Mouse (Mus musculus): Measurements from ENCODE around the gene Suco.

Gene Suco

GRCm38 (mm10) chr1:161782725-161783124 is 93.8 kb downstream of the Suco start:
- no peak for DNase-seq

GRCm38 (mm10) chr1:161781594-161781993 is 94.9 kb downstream of the Suco start:
- DNase-seq, result no peak

- DNase-seq, result no peak
Observed at GRCm38 (mm10) chr1:161779057-161779456, 97.4 kb downstream of the Suco start.

- no peak for DNase-seq
Observed at GRCm38 (mm10) chr1:161775151-161775550, 101.3 kb downstream of the Suco start.

GRCm38 (mm10) chr1:161771293-161771692 is 105.2 kb downstream of the Suco start:
- DNase-seq, result no peak

- DNase-seq, result no peak
Observed at GRCm38 (mm10) chr1:161769329-161769728, 107.2 kb downstream of the Suco start.

- DNase-seq, result no peak
Observed at GRCm38 (mm10) chr1:161767101-161767524, 109.4 kb downstream of the Suco start.

- no peak for DNase-seq
Observed at GRCm38 (mm10) chr1:161766656-161767055, 109.8 kb downstream of the Suco start.

All from right cerebral cortex, postnatal 25 days (tissue).